Mouse (Mus musculus): Measurements from ENCODE around the gene Vmn1r212. TPM values are rescaled to one million over a fixed set of nuclear protein-coding genes. Genes with fewer than 3 reads are reported as not detected.
"Not testable (repeated sequence)": the region's sequence is repeated elsewhere in the genome, so short reads cannot be mapped to it uniquely, and the experiment has no call there.

Gene Vmn1r212
- not detected in 2 replicates for total RNA-seq (2017)

GRCm38 (mm10) chr13:22884105-22884504 is at the start of gene Vmn1r212:
TSS of gene Vmn1r212 (minus strand) at chr13:22884205.
- no peak for ATAC-seq (replicated peaks in 1 of 2; ENCODE audit: insufficient read depth in 1 of 2, low FRiP score in 2 of 2, low TSS enrichment in 1 of 2, low read depth in 1 of 2, poor library complexity in 2 of 2, severe bottlenecking in 2 of 2)

DNA sequence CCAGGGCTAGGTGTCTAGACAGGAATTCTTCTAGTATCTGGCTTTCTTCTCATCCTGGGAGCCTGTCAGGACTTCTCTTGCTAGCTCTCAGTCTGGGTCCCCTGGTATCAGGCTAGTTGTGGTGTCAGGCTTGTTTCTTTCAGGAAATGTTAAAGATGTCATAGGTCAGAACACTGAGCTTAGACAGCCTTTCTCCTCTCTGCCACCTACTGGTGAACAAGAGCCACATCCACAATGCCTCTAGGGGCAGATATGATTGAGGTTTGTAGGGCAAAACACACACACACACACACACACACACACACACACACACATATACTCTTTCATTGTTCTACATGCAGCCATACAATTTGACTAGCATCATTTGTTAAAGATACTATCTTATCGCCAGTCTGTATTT is 4.7 kb downstream of the Vmn1r212 start:
- no peak for ATAC-seq (replicated peaks in 1 of 2; ENCODE audit: insufficient read depth in 1 of 2, low FRiP score in 2 of 2, low TSS enrichment in 1 of 2, low read depth in 1 of 2, poor library complexity in 2 of 2, severe bottlenecking in 2 of 2)

GRCm38 (mm10) chr13:22857461-22857860 is 26.5 kb downstream of the Vmn1r212 start, which contains the start of gene Vmn1r211:
TSS of gene Vmn1r211 (minus strand) at chr13:22857561.
- ATAC-seq (replicated peaks in 1 of 2; ENCODE audit: insufficient read depth in 1 of 2, low FRiP score in 2 of 2, low TSS enrichment in 1 of 2, low read depth in 1 of 2, poor library complexity in 2 of 2, severe bottlenecking in 2 of 2), result no peak

DNA sequence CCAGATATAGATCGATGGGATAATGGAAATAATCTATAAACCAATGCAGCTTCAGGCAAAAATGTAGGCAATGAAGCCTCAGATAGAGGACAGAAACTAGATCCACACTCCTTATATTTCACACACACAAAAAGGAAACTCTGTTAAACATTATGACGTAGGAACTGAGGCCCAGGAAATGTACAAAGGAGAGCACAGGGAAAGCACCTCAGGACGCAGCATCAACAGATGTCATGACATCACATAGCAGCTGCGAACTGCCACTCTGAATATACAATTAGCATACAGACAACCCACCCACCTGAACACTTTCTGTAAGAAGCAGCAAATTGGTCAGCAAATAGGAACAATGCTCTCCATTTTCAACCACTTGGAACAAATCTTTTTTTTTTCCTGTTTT is 29.2 kb downstream of the Vmn1r212 start:
- no peak for ATAC-seq (replicated peaks in 1 of 2; ENCODE audit: insufficient read depth in 1 of 2, low FRiP score in 2 of 2, low TSS enrichment in 1 of 2, low read depth in 1 of 2, poor library complexity in 2 of 2, severe bottlenecking in 2 of 2)

GRCm38 (mm10) chr13:22846798-22847197 is 37.2 kb downstream of the Vmn1r212 start:
- ATAC-seq (replicated peaks in 1 of 2; ENCODE audit: insufficient read depth in 1 of 2, low FRiP score in 2 of 2, low TSS enrichment in 1 of 2, low read depth in 1 of 2, poor library complexity in 2 of 2, severe bottlenecking in 2 of 2), result no peak

GRCm38 (mm10) chr13:22844304-22844703 is 39.7 kb downstream of the Vmn1r212 start:
- ATAC-seq (replicated peaks in 1 of 2; ENCODE audit: insufficient read depth in 1 of 2, low FRiP score in 2 of 2, low TSS enrichment in 1 of 2, low read depth in 1 of 2, poor library complexity in 2 of 2, severe bottlenecking in 2 of 2), result not testable (repeated sequence)

Other genes starting within 250 kb of the Vmn1r212 start
- not detected in 2 replicates for gene Vmn1r207-ps, start 154.6 kb downstream of the Vmn1r212 start, total RNA-seq (2017)
- not detected in 2 replicates for gene Vmn1r208, start 106.8 kb downstream of the Vmn1r212 start, total RNA-seq (2017)
- gene Vmn1r209, start 74.5 kb downstream of the Vmn1r212 start, total RNA-seq (2017), result not detected in 2 replicates
- not detected in 2 replicates for gene Vmn1r210, start 52.9 kb downstream of the Vmn1r212 start, total RNA-seq (2017)
- not detected in 2 replicates for gene Vmn1r211, start 26.6 kb downstream of the Vmn1r212 start, total RNA-seq (2017)
- not detected in 2 replicates for gene Vmn1r213, start 123.5 kb upstream of the Vmn1r212 start, total RNA-seq (2017)
- not detected in 2 replicates for gene Vmn1r214, start 146.2 kb upstream of the Vmn1r212 start, total RNA-seq (2017)
- gene Vmn1r215, start 183.8 kb upstream of the Vmn1r212 start, total RNA-seq (2017), result not detected in 2 replicates
- not detected in 2 replicates for gene Vmn1r217, start 234.0 kb upstream of the Vmn1r212 start, total RNA-seq (2017)
- gene Vmn1r218, start 248.9 kb upstream of the Vmn1r212 start, total RNA-seq (2017), result not detected in 2 replicates